Mouse (Mus musculus): ENCODE data around the gene Sergef.

Sergef gene

GRCm38 (mm10) chr7:46542117-46542516 is 97.5 kb downstream of the Sergef start:
- DNase-seq (ENCODE audit: low spot score in 2 of 2), result no peak

DNA sequence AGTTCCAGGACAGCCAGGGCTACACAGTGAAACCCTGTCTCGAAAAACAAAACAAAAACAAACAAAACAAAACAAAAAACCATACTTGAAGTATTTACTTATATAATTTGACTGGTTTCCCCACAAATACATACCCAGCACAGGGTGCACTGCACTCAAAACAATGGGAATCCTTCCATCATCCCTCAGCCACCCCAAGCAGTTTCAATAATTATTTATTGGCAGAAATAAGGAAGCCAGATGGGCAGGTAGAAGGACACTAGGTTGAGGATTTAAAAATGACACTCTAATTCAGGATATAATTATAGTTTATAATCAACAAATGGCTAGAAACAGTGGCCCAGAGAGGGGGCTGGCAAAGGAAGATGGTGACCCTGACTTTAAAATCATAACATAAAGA is 99.0 kb downstream of the Sergef start:
- DNase-seq (ENCODE audit: low spot score in 2 of 2), result no peak

DNA sequence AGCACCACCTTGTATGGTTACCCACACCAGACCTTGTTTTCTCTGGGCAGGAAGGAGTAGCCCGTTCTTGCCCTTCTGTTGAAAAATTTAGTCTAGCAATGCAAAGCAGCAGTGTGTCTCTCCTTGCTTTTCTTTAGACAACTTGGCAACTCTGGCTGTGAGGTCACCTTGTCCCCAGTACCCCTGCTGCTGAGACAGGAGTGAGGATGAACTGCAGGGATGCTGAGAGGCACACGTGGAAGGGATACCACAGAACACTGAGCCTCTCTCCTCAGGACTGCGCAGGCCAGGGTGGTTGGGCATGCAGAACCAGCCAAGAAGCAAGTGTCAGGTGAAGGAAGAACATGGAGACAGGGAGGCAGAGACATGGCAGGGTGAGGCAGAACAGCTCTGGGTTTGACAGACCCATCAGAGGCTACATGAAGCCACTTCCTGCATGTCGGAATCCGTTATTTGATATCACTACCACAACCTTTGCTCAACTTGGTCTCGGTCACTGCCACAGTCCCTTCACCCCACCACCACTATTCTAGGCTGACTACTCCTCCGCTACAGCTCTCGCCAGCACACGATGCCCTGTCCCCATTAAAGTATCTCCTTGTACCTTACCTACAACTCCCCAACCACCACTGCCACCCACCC is 103.0 kb downstream of the Sergef start:
- DNase-seq (ENCODE audit: low spot score in 2 of 2), result no peak

GRCm38 (mm10) chr7:46535429-46535799 is 104.2 kb downstream of the Sergef start:
- DNase-seq (ENCODE audit: low spot score in 2 of 2), result peak; percentile 59 to 74

GRCm38 (mm10) chr7:46534767-46535428 is 104.7 kb downstream of the Sergef start:
- no peak for DNase-seq (ENCODE audit: low spot score in 2 of 2)

DNA sequence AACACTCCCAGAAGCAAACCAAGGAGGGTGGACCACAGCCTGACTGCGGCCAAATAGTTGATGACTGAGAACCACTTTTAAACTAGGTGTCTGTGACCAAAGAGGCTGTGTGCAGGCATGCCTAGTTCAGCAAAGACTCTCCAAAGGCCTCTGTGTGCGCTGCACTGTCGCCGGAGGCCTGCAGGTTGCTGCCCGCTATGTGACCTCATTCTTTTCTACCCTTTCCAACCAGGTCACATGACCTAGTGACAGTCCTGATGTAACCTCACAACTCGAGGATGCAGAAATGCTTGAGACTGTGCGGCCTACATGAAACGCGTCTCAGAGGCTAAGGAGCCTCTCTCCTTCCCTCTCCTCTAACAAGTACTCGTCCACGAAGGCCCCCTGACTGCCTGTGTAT is 106.1 kb downstream of the Sergef start:
- no peak for DNase-seq (ENCODE audit: low spot score in 2 of 2)

DNA sequence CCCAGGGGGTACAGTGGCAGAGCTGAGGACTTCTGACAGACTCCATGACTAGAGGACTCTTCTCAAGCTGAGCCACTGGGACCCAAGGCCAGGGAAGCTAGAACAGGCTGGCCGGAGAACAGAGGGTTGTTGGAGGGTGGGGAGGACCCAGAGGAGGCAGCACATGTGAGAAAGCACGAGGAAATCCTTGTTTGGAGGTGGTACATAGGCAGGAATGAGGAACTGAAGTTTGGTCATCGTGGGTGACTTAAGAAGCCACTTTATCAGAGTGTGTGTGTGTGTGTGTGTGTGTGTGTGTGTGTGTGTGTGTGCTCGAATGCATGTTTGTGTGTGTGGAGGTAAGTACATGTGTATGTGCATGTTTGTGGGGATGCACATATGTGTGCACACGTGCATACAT is 108.3 kb downstream of the Sergef start:
- DNase-seq (ENCODE audit: low spot score in 2 of 2), result no peak

- DNase-seq (ENCODE audit: low spot score in 2 of 2), result no peak
These were observed 109.7 kb downstream of the Sergef start for GRCm38 (mm10) chr7:46529930-46530329.

- no peak for DNase-seq (ENCODE audit: low spot score in 2 of 2)
These were observed 110.3 kb downstream of the Sergef start for GRCm38 (mm10) chr7:46529259-46529658.

DNA sequence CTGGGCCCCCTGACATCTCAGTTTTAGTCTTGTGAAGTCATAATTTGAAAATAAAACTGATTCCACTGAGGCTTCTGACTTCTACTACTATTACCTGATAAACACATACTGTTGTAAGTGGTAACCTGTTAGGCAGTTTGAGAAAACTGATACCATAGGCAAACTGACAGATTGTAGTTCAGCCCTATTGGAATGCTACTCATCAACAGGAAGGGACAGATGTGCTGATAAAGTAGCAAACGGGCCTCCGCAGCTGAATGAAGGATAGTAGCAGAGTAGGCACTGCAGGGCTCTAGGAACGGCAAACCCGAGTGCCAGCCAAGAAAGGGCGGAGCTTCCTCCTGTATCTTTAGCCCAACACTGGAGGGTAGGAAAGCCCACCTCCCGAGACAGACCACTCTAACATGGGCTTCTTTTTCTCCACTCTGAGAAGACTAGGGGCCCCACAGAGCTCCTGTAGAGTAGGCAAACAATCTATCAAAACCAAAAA is 112.9 kb downstream of the Sergef start:
- DNase-seq (ENCODE audit: low spot score in 2 of 2), result no peak

DNA sequence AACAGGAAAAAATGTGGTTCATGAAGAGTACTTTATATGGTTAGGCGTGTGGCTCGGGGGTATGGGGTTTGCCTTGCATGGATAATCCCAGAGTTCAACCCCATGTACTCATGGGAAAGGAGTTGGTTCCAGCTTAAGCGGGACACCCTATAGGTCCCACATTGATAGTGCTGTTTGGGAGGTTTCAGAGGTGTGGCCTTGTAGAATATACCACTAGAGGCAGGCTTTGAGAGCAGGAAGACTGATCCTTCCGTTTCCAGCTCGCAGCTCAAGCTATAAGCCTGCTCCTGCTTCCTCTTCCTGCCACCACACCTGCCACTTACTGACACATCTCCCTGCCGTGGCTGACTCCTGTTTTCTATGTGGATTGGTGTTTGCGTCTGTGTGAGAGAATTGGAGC is 116.4 kb downstream of the Sergef start:
- no peak for DNase-seq (ENCODE audit: low spot score in 2 of 2)

GRCm38 (mm10) chr7:46521794-46522193 is 117.8 kb downstream of the Sergef start:
- no peak for DNase-seq (ENCODE audit: low spot score in 2 of 2)

DNA sequence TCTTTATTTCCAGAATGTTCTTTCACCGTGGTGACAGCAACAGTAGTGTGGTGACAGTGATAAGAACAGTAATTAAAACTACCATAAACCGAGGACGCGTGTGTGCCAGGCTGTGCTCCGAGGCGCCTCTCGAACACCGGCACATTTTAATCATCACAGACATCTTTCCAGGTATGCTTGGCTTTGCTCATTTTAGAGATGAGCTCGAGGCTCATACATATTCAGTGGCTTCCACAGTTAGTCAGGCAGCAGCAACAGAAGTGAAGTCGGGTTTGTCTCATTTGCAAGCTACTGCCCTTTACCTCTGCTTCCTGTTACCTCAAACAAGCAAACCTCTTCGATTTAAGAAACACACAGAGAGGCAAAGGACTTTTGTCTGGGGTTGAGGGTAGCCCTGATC is 120.5 kb downstream of the Sergef start:
- no peak for DNase-seq (ENCODE audit: low spot score in 2 of 2)

- no peak for DNase-seq (ENCODE audit: low spot score in 2 of 2)
These were observed 122.4 kb downstream of the Sergef start for GRCm38 (mm10) chr7:46517158-46517557.

DNA sequence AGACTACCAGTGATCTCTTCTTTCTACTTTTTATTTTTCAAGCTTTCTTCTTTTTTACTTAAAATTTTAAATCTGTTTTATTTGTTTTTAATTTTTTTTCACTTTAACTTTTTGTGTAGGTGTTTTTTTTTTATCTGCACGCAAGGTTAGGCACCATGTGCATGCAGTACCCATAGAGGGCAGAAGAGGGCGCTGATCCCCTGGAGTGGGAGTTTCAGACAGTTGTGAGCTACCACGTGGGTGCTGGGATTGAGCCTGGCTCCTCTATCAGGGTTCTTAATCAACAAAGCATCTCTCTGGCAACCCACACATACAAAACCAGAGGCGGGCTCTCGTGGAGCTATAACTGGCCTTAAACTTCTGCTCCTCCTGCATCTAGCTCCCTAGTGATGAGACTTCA is 123.6 kb downstream of the Sergef start:
- DNase-seq (ENCODE audit: low spot score in 2 of 2), result no peak

- DNase-seq (ENCODE audit: low spot score in 2 of 2), result no peak
These were observed 124.6 kb downstream of the Sergef start for GRCm38 (mm10) chr7:46514981-46515380.

GRCm38 (mm10) chr7:46513562-46513961 is 126.0 kb downstream of the Sergef start:
- no peak for DNase-seq (ENCODE audit: low spot score in 2 of 2)

DNA sequence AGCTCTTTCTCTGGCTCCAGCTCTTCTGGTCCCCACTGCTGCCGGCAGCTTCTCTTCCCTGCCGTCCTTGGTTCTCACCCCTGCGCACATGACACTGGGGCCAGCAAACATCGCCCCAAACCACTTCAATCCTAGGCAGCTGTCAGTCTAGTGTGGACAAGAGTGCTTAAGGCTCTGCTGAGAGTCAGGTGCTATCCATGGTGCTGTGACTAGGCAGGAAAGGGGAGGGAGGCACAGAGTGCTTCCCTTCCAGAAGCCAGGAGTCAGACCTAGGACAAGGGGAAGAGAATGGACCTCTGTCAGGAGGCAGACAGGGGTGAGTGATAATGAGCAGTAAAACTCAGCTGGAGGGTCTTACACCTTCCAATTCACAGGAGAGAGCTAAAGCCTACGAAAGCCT is 126.8 kb downstream of the Sergef start:
- no peak for DNase-seq (ENCODE audit: low spot score in 2 of 2)

- DNase-seq (ENCODE audit: low spot score in 2 of 2), result no peak
These were observed 128.8 kb downstream of the Sergef start for GRCm38 (mm10) chr7:46510806-46511205.

DNA sequence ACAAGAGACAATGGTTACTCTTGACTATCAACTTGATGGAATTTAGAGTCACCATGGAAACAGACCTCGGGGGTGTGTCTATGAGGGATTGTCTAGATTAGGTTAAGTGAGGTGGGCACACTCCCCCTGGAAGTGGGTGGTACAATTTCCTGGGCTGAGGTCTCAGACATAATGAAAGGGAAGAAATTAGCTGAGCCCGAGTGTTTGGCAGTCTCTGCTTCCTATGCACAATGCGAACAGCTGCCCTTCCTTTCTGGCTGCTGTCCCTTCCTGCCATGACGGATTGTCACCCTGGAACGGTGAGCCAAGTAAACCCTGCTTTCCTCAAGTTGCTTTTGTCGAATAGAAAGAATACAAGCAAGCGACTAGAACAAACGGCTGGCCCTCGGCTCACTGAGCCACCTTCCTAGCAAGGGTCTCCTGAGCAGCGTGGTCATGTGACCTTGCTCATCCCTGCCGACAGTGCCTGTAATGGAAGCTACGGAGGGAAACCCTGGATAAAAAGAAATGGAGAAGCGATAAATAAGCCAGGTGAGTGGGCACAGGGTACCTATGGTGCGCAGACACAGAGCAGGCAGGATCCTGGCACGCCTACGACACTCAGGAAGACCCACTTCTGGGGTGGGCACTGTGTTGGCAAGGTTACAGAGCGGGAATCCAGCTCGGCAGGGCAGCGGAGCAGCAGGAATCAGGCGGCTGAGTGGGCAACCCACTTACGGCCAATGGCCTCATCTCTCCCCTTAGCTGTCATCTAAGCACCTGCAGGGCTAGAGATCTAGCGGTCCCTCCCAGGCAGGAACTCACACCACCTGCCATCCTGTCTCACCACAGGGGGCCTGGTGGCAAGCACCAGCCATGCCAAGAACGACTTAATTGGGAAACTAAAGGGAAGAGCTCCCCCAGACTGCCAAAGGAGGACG is 130.0 kb downstream of the Sergef start:
- peak; percentile 11 to 50 for DNase-seq (ENCODE audit: low spot score in 2 of 2)

DNA sequence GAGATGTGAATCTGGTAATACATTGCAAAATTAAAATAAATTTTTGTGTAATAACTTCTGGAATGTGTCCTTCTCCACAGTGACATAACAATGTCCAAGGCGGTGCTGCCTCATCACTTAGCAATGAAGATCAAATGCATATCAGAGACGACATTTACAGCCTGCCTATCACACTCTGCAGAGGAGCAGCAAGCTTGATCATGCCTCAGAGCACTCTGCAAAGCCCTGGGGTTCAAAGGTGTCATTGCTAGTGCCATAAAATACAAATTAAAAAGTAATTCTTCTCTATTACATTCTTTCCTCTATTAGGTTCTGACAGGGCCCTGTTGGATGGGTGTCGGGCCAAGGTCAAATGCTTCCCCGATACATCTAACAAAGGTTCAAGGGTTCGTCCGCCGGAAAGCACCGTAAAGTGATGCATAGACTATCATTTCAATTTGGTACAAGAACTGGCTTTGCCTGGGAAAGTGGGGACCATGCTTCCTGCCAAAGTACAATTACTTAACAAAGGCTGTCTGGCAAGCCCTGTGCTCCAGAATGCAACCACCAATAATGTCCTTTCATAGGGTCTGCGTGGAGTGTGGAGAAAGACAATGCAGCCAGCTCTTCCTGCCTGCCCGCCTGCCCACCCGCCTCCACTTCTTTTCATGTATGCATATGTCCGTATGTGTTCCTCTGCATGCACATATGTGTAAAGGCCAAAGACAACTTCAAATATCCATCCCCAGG is 130.9 kb downstream of the Sergef start:
- DNase-seq (ENCODE audit: low spot score in 2 of 2), result no peak

- no peak for DNase-seq (ENCODE audit: low spot score in 2 of 2)
These were observed 135.4 kb downstream of the Sergef start for GRCm38 (mm10) chr7:46504157-46504556.

Measured in frontal cortex, postnatal 36 days (tissue).